Mouse (Mus musculus): ENCODE data around the gene Fktn. TPM values are rescaled to one million over a fixed set of nuclear protein-coding genes. Genes with fewer than 3 reads are reported as not detected.

The Fktn gene
- polyA plus RNA-seq, 2 experiments: 2.0 to 2.3 TPM

DNA sequence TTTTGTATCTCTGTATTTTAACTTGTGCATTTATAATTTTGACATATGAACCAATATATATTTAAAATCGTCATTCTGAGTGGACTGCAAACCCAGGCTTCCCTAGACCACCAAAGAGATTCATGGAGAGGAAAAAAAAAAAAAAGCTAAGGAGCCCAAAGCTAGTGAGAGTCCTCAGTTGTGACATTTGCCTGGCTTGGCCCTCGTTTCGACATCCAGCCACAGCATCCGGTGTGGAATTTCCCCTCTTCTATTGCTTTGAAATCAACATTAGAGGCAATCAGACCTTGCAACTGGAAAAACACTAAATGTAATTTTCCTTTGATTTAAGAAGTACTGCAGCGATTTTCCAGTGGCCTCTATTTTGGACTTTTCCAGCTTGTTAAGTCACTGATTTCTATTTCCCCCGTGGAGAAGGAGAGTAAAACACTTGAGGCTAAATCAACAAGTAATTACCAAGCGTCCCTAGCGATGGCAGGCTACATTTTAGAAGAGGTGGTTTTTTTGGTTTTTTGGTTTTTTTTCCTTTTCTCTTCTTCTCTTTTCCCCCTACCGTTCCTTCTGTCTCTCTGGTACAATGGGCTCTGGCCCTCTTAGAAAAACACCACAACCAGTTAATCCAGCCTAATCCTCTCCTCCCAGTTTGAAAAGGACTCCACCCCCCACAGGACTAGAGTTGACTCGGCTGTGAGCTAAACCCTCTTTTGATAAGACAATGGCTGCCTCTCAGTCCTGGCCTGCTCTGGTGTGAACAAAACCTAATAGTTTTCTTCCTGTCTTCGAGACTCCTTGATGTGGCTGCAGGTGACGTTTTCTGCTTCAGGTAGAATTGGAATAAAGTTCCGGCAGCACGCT, 68.6 kb downstream of the Fktn start:
- H3K4me3 ChIP-seq (ENCODE audit: insufficient read depth in 1 of 2, low read depth in 2 of 2, low read length in 2 of 2): no peak overlapping the region
- WGBS (ENCODE audit: insufficient replicate concordance): 22% methylated on average over 14 of the region's 14 CpGs
- H3K27ac ChIP-seq: no peak overlapping the region
- no peak overlapping the region for H3K4me2 ChIP-seq (ENCODE audit: low read depth)
- H3K36me3 ChIP-seq (replicated peaks; ENCODE audit: control insufficient read depth, insufficient read depth, low read depth): no peaks in the 10 kb centered on the region
- TF ChIP-seq EP300 (IDR thresholded peaks at IDR 0.05; ENCODE audit: low read depth) (no peak), CTCF (IDR thresholded peaks at IDR 0.05; ENCODE audit: low read depth) (no peak)
- H3K27me3 ChIP-seq (ENCODE audit: control insufficient read depth, insufficient read depth, low read length): peaks cover 11% of the 10 kb centered on the region
- ATAC-seq (ENCODE audit: insufficient read depth) (no peak), DNase-seq (ENCODE audit: low read depth in 3 of 3, low spot score in 3 of 3) (no peak)
- H3K9me3 ChIP-seq (ENCODE audit: control insufficient read depth, low read length): no peaks in the 10 kb centered on the region
- no peaks in the 10 kb centered on the region; a peak in 1 of 4 replicates for H3K4me1 ChIP-seq (replicated peaks; ENCODE audit: control insufficient read depth in 2 of 2, insufficient read depth in 2 of 2, low read length in 1 of 2)
- no peak overlapping the region for H3K9ac ChIP-seq (replicated peaks)

DNA sequence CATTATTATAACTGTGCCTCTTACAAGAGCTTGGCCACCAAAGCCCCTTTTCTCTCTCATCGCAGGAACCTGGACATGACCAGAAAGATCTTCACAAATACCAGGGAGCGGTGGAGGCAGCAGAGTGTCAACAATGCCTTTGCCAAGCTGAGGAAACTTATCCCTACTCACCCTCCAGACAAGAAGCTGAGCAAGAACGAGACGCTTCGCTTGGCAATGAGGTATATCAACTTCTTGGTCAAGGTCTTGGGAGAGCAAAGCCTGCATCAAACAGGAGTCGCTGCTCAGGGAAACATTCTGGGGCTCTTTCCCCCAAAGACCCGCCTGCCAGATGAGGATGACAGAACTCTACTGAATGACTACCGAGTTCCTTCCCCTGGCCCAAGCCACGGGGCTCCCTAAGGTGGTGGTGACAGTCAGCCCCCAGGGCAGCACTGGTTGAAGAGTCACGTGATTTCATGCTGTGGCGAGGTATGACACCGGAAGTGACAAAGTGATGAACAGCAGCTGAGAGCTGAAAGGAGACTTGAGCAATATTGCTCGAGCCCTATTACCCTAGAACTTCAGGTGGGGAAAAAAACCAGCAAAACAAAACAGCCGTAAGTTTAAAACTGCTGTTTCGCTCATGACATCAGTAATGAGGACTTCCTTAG, 72.1 kb downstream of the Fktn start:
- Histone ChIP-seq H3K27ac (no peak overlapping the region), H3K4me1 (replicated peaks; ENCODE audit: control insufficient read depth in 2 of 2, insufficient read depth in 2 of 2, low read length in 1 of 2) (no peaks in the 10 kb centered on the region; a peak in 1 of 4 replicates), H3K9ac (replicated peaks) (no peak overlapping the region), H3K4me2 (ENCODE audit: low read depth) (no peak overlapping the region), H3K27me3 (ENCODE audit: control insufficient read depth, insufficient read depth, low read length) (no peaks in the 10 kb centered on the region), H3K36me3 (replicated peaks; ENCODE audit: control insufficient read depth, insufficient read depth, low read depth) (no peaks in the 10 kb centered on the region), H3K4me3 (ENCODE audit: insufficient read depth in 1 of 2, low read depth in 2 of 2, low read length in 2 of 2) (no peak overlapping the region), H3K9me3 (ENCODE audit: control insufficient read depth, low read length) (no peaks in the 10 kb centered on the region)
- 51% methylated on average over 15 of the region's 15 CpGs for WGBS (ENCODE audit: insufficient replicate concordance)
- DNase-seq (ENCODE audit: low read depth in 3 of 3, low spot score in 3 of 3): no peak
- ATAC-seq (ENCODE audit: insufficient read depth): no peak
- TF ChIP-seq CTCF (IDR thresholded peaks at IDR 0.05; ENCODE audit: low read depth): no peak
- TF ChIP-seq EP300 (IDR thresholded peaks at IDR 0.05; ENCODE audit: low read depth): no peak

DNA sequence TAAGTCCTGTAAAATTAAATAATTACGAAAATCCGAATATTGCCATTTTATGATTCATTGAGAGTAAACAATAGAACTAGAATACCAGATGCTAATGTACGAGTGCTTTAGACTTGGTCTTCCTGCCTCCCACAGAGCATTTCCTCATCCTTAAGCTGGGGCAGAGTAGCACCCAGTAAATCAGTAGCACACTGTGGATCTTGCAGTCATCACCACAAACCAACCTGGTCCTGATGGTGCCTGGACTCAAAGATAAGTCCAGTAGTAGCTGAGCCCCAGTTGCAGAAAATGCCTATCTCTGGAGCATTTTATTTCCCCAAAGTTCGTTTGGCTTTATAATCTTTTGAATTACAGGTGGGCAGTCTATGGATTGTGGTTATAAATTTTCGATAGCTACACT, 73.1 kb downstream of the Fktn start:
- no peaks in the 10 kb centered on the region for H3K27me3 ChIP-seq (ENCODE audit: control insufficient read depth, insufficient read depth, low read length)

DNA sequence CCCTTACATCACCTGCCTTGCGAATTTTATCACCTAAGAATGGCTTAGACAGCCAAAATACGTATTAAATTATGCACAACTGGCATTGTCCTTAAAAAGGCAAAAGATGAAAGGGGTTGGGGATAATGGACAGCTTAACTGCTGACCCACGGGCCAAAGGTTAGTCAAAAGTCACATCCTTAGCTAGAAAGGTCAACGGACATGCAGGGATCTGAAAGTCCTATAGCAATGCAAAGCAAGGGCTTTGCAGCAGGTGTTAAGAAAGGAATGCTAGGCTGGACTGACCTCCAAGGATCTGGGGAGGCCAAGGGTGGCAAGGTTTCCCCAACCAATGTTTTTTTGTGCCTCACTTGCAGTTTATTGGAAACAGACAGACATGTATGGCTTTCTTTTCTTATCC, 75.5 kb downstream of the Fktn start:
- DNase-seq (ENCODE audit: low read depth in 3 of 3, low spot score in 3 of 3) (no peak), ATAC-seq (ENCODE audit: insufficient read depth) (no peak)
- Histone ChIP-seq H3K9ac (replicated peaks) (no peak overlapping the region), H3K27ac (no peak overlapping the region), H3K36me3 (replicated peaks; ENCODE audit: control insufficient read depth, insufficient read depth, low read depth) (no peaks in the 10 kb centered on the region), H3K4me3 (ENCODE audit: insufficient read depth in 1 of 2, low read depth in 2 of 2, low read length in 2 of 2) (no peak overlapping the region), H3K4me2 (ENCODE audit: low read depth) (no peak overlapping the region), H3K27me3 (ENCODE audit: control insufficient read depth, insufficient read depth, low read length) (no peaks in the 10 kb centered on the region), H3K4me1 (replicated peaks; ENCODE audit: control insufficient read depth in 2 of 2, insufficient read depth in 2 of 2, low read length in 1 of 2) (no peaks in the 10 kb centered on the region), H3K9me3 (ENCODE audit: control insufficient read depth, low read length) (no peaks in the 10 kb centered on the region)
- 31% methylated on average over 4 of the region's 4 CpGs for WGBS (ENCODE audit: insufficient replicate concordance)
- no peak for TF ChIP-seq CTCF (IDR thresholded peaks at IDR 0.05; ENCODE audit: low read depth)
- TF ChIP-seq EP300 (IDR thresholded peaks at IDR 0.05; ENCODE audit: low read depth): no peak

More for the DNA sequence above, 73.1 kb downstream of the Fktn start:
- no peak for TF ChIP-seq EP300 (IDR thresholded peaks at IDR 0.05; ENCODE audit: low read depth)
- TF ChIP-seq CTCF (IDR thresholded peaks at IDR 0.05; ENCODE audit: low read depth): no peak
- H3K4me1 ChIP-seq (replicated peaks; ENCODE audit: control insufficient read depth in 2 of 2, insufficient read depth in 2 of 2, low read length in 1 of 2): no peaks in the 10 kb centered on the region; a peak in 1 of 4 replicates
- H3K4me3 ChIP-seq (ENCODE audit: insufficient read depth in 1 of 2, low read depth in 2 of 2, low read length in 2 of 2): no peak overlapping the region
- no peak for ATAC-seq (ENCODE audit: insufficient read depth)
- DNase-seq (ENCODE audit: low read depth in 3 of 3, low spot score in 3 of 3): no peak
- H3K9me3 ChIP-seq (ENCODE audit: control insufficient read depth, low read length): no peaks in the 10 kb centered on the region
- no peak overlapping the region for H3K4me2 ChIP-seq (ENCODE audit: low read depth)
- 41% methylated on average over 5 of the region's 5 CpGs for WGBS (ENCODE audit: insufficient replicate concordance)
- no peak overlapping the region for H3K9ac ChIP-seq (replicated peaks)
- no peak overlapping the region for H3K27ac ChIP-seq
- no peaks in the 10 kb centered on the region for H3K36me3 ChIP-seq (replicated peaks; ENCODE audit: control insufficient read depth, insufficient read depth, low read depth)

DNA sequence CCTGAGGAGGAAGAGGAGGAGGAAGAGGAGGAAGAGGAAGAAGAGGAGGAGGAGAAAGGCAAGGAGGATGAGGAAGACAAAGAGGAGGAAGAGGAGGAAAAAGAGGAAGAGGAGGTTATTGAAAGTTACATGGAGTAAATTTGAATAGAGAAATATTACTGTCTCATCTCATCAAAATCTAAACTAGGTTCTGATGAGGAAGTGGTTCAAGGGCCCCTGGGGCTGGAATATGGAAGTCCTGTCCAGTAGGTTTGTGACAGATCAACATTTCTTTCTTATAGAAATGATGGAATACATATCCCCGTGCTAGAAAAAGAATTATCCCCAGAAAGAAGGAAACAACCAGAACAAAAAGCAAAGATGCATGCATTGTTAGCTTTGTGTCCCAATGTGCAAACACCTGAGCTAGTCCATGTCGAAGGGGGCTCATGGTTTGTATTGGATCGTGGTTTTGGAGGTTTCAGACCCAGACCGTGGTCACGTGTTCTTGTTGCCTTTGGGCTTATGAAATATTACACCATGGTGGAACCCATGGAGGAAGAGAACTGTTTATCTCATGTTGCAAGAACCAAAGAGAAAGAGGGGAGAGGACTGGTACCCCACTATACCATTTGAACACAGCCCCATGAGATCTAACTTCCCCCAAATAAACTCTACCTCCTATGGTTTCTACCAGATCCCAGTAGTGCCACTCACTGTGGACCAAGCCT, 80.6 kb downstream of the Fktn start:
- H3K4me2 ChIP-seq (ENCODE audit: low read depth): no peak overlapping the region
- TF ChIP-seq EP300 (IDR thresholded peaks at IDR 0.05; ENCODE audit: low read depth) (no peak), CTCF (IDR thresholded peaks at IDR 0.05; ENCODE audit: low read depth) (no peak)
- H3K27me3 ChIP-seq (ENCODE audit: control insufficient read depth, insufficient read depth, low read length): no peaks in the 10 kb centered on the region
- no peak overlapping the region for H3K27ac ChIP-seq
- 42% methylated on average over 5 of the region's 5 CpGs for WGBS (ENCODE audit: insufficient replicate concordance)
- no peaks in the 10 kb centered on the region for H3K36me3 ChIP-seq (replicated peaks; ENCODE audit: control insufficient read depth, insufficient read depth, low read depth)
- DNase-seq (ENCODE audit: low read depth in 3 of 3, low spot score in 3 of 3): no peak
- H3K9ac ChIP-seq (replicated peaks): no peak overlapping the region
- 0 out of 4 replicates have a peak, but pooled peaks cover 0 to under 1% of the 10 kb centered on the region in 2 experiments for H3K4me1 ChIP-seq (replicated peaks; ENCODE audit: control insufficient read depth in 2 of 2, insufficient read depth in 2 of 2, low read length in 1 of 2)
- no peaks in the 10 kb centered on the region for H3K9me3 ChIP-seq (ENCODE audit: control insufficient read depth, low read length)
- no peak overlapping the region for H3K4me3 ChIP-seq (ENCODE audit: insufficient read depth in 1 of 2, low read depth in 2 of 2, low read length in 2 of 2)
- no peak for ATAC-seq (ENCODE audit: insufficient read depth)
